Mouse (Mus musculus) heart, adult 2 months (tissue): Measurements from ENCODE around the gene Cacng4.

Experiments used
- CTCF ChIP-seq: fragments of 200-600 bp; IDR thresholded peaks from 2 replicates; pipeline ENCODE4 v1.8.1; 2022; ENCODE audit warnings: antibody characterized with exemption, mild to moderate bottlenecking, moderate library complexity
- EP300 ChIP-seq: fragments of 200-500 bp; IDR thresholded peaks from 2 replicates; pipeline ENCODE4 v1.6.1; 2011; ENCODE audit warnings: low read depth, low read length, control low read depth; ENCODE audit not compliant: insufficient read depth
- POLR2A ChIP-seq: fragments of 200-500 bp; IDR thresholded peaks from 2 replicates; pipeline ENCODE4 v1.6.1; 2011; ENCODE audit warnings: mild to moderate bottlenecking, low read depth, low read length, control low read depth; ENCODE audit not compliant: insufficient read depth

DNA sequence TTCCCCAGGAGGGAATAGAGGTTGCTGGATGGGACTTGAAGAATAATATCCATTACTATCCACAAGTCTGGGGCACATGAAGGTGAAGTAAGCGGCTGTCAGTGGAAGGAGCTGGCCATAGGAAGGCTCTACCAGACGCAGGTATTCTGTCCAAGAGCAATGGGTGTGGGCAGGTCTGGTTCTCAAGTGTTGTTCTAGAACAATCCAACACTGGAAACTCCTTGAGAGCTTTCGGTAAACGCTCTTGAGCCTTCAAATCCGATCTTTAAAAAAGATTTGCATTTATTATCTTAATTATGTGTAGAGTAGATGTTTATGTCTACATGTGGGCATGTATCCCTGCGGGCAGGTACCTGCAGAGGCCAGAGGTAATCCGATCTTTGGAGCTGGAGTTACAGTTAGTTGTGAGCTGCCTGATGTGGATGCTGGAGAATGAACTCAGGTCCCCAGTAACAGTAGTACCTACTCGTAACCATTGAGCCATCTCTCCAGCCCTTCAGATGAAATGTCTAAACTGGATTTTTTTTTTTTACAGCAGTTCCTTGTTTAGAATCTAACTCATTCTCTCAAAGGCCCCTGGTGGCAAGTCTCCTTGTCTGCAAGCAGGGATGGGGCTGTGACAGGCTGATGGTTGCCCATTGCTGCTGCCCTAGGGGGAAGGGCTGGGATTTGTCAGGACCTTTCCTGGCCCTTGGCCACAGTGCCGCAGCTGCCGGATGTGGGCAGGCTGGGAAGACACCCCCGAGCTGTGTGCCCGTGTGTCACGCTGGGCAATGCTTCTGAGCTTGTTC lies 66.1 kb downstream of the Cacng4 start:
- TF ChIP-seq CTCF (no peak), POLR2A (no peak), EP300 (no peak)
